Mouse (Mus musculus) right cerebral cortex, postnatal 25 days (tissue): ENCODE results near the gene Cep162.
A peak's percentile ranks its signal among the peaks of the same experiment; 100 is the strongest.

ENCODE experiments used
- DNase-seq: peaks from one replicate; pipeline ENCODE4 v3.0.0; 2022

Cep162 gene

DNA sequence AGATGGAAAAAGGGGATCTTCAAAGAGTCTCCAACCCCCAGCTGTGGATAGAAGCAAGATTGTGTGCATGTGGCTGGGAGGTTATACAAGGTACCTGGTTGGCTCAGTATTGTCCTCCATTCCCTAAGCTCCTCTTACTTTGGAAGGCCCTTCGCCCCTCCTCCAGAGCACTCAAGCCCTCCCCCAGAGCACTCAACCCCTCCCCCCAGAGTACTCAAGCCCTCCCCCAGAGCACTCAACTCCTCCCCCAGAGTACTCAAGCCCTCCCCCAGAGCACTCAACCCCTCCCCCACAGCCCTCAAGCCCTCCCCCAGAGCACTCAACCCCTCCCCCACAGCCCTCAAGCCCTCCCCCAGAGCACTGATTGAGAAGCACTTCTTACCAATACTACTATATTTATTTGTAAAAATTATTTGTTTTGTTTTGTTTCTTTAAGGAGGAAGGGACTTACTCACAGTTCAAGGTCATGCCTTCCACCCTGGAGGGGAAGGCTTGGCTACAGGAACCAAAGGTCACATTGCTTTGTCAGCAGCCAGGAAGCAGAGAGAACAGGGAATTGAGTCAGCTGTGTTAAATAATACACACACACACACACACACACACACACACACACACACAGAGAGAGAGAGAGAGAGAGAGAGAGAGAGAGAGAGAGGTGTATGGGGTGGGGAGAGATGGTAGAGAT, 102.6 kb downstream of the Cep162 start:
- DNase-seq: no peak

DNA sequence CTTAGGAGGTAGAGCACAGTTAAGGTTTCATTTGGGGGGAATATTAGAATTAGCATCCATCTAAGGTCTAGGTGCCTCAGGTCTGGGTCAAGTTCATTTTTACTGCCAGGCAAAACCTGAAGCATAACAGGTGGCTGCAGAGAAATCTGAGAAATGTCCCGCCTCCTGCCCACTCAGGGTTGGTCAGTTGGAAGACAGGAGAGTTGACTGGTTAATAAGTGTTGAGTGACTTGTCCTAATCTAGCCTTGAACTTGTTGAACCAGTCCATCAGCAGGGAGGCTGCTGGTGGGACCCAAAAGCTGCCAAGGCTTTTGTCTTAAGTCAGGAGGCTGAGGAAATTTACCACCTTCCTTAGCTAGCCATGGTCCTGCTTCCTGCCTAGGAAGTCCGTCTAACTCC, 107.4 kb downstream of the Cep162 start:
- no peak for DNase-seq

DNA sequence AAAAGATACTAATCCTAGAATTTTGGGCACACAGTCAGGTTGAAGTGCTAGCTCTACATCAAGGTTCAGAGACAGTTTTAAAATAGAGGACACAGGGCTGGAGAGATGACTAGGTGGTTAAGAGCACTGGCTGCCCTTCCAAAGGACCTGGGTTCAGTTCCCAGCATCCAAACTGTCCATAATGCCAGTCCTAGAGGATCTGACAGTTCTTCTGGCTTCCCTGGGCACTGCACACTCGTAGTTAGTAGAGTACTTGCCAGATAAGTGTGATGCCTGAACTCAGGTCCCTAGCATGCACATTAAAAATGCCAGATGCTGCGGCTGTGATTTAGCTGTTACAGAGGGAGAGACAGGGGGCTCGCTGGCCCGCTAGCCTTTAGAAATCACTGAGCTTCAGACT, 108.9 kb downstream of the Cep162 start:
- no peak for DNase-seq

DNA sequence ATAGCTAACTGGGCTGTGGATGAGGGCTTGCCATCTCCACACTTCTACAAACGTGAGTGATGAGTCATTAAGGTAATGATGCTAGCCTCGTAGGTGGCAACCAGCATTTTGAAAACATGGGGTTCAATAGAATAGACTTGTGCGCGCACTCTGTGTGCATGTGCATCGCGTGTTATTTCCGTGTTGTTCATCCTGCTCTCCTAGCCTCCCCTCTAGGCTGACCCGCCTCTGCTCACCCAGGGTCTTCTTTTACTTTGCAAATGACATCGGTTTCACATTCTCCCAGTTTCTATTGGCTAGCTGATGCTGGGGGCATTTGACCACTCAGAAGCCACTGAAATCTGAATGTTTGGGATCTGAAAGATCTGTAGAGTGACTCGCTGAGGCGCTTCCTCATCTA, 109.7 kb downstream of the Cep162 start:
- DNase-seq: no peak

DNA sequence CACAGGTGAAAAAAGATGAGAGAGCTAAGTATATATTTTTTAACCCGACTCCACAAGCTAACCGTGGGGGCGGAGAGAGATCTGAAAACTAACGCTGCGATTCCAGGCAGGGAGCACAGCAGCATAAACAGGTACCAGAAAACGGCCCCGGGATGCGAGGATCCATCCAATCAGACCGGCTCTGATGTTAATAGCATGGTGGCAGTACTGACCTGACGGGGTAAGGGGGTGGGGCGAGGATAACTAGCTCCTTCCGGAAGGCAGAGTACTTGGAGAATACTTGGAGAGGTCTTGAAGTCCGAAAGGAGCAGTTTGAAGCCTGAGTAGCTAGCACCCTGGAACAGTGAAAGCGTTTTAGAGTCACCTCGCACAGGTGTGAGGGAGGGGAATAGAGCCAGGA, 110.2 kb downstream of the Cep162 start:
- no peak for DNase-seq

DNA sequence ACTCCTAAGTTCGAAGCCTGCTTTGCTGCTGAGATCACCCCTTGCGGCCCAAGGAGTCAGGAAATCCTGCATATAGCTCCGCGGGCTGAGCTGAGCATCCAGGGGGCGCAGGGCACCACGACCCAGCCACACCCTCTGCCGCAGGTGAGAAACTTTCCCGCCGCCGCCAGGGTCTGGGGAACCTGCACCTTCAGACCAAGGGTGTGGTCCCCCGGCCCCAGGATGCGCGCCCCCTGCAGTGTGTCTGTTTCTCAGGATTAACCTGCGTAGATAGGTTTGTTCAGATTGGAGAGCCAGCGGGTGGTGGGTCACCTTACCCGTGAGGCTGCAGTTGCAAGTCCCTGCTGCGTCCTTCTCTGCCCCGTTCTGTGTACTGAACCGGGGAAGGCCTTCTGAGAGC, 110.8 kb downstream of the Cep162 start:
- peak; percentile 11 for DNase-seq

DNA sequence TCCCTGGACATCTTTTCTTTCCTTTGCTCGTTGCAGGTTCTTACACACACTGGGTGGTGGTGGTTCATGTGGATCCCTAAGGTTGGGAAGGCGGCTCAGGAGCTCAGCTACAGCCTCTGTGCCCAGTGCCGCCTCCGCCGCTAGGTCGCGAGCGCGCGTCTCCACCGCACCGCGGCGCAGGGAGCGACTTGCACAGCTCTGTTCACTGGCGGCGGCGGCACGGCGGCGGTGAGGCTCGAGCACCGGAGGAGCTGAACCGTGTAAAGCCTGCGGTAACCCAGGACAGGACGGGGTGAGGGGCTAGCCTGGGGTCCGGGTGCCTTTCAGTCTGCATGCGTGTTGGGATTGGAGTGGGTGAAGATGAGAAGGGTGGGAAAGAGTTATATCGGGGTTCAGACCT, 111.2 kb downstream of the Cep162 start, which contains the start of gene Mrap2:
Gene Mrap2, plus strand, starts transcription at position 201 of the 400 bp plus-strand sequence.
- peak; percentile 74 for DNase-seq

DNA sequence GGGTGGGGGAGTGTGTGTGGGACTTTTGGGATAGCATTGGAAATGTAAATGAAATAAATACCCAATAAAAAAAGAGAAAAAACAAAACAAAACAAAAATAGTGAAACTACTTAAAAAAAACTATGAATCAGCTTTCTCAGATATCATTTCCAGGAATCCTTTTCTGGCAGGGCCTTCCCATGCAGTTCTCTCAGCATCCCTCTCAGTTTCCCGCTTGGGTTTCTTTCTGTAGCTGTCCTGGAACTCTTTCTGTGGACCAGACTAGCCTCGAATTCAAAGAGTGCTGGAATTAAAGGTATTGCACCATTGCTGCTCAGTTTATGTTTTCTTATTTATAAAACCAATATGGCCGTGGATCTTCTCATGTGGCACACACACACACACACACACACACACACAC, 112.3 kb downstream of the Cep162 start:
- DNase-seq: no peak
